Mouse (Mus musculus) kidney, postnatal 0 days (tissue): ENCODE results near the gene Osbpl3. TPM values are rescaled to one million over a fixed set of nuclear protein-coding genes. Genes with fewer than 3 reads are reported as not detected.

Experiments used
- ATAC-seq: fragments of 200-750 bp; cut with Nextera tagmentation; replicated peaks from 2 replicates; pipeline ENCODE4 v1.8.0; 2017; ENCODE audit warnings: low read depth, moderate number of reproducible peaks, moderate TSS enrichment, moderate library complexity; ENCODE audit not compliant: low FRiP score
- DNase-seq: peaks from one replicate; pipeline ENCODE4 v3.0.0-alpha.2; 2016; ENCODE audit warnings: low spot score
- H3K27ac ChIP-seq: fragments of 300-500 bp; sonication (generic); 2 replicates; pipeline ENCODE4 v1.5.1; 2014; ENCODE audit warnings: mild to moderate bottlenecking
- H3K27me3 ChIP-seq: fragments of 300-500 bp; sonication (generic); 2 replicates; pipeline ENCODE4 v1.6.1; 2014; ENCODE audit warnings: low read length, mixed read lengths; ENCODE audit not compliant: insufficient read depth
- H3K36me3 ChIP-seq: fragments of 300-500 bp; sonication (generic); 2 replicates; pipeline ENCODE4 v1.6.1; 2014; ENCODE audit warnings: low read length, mixed read lengths; ENCODE audit not compliant: insufficient read depth
- H3K4me1 ChIP-seq: fragments of 300-500 bp; sonication (generic); replicated peaks from 2 replicates; pipeline ENCODE4 v1.6.1; 2014; ENCODE audit warnings: antibody characterized with exemption, low read length, mixed read lengths; ENCODE audit not compliant: insufficient read depth
- H3K4me2 ChIP-seq: fragments of 300-500 bp; sonication (generic); 2 replicates; pipeline ENCODE4 v1.6.1; 2014; ENCODE audit warnings: mild to moderate bottlenecking, low read length, moderate library complexity, mixed read lengths
- H3K4me3 ChIP-seq: fragments of 300-500 bp; sonication (generic); replicated peaks from 2 replicates; pipeline ENCODE4 v1.5.1; 2014; ENCODE audit warnings: low read depth, low read length
- H3K9ac ChIP-seq: fragments of 300-500 bp; sonication (generic); 2 replicates; pipeline ENCODE4 v1.6.1; 2014; ENCODE audit warnings: low read depth, low read length
- H3K9me3 ChIP-seq: fragments of 300-500 bp; sonication (generic); replicated peaks from 2 replicates; pipeline ENCODE4 v1.6.1; 2016; ENCODE audit warnings: low read length, inconsistent platforms, mixed read lengths
- CTCF ChIP-seq: IDR thresholded peaks from 2 replicates; pipeline ENCODE4 v1.5.1; 2016; ENCODE audit warnings: antibody characterized with exemption, low read depth, mild to moderate bottlenecking, moderate library complexity
- WGBS: fragments of 180-500 bp; shearing (Covaris S2); extraction: QIAGEN DNeasy Blood & Tissue Kit; methylation state at CpG from one replicate; pipeline ENCODE4 v1.1.7; 2014; 5-methylcytosine and 5-hydroxymethylcytosine counted together
- polyA plus RNA-seq: library from polyadenylated mRNA; unstranded; fragments of >200 nt; fragmentation: Nextera tagmentation; extraction: Ambion mirVana; gene quantifications from 2 replicates; pipeline ENCODE4 v1.2.1, GENCODE M21; 2015

The Osbpl3 gene
- polyA plus RNA-seq, 1 experiment from 2014 or later, result 17.4 TPM

GRCm38 (mm10) chr6:50457551-50458348, 1.7 kb upstream of the Osbpl3 start:
- no peaks in the 10 kb centered on the region for H3K36me3 ChIP-seq
- no peak for TF ChIP-seq CTCF
- H3K4me3 ChIP-seq, result no peak overlapping the region
- H3K27me3 ChIP-seq, result no peaks in the 10 kb centered on the region
- no peak overlapping the region for H3K4me2 ChIP-seq
- WGBS, result 77% methylated on average over 12 of the region's 12 CpGs
- H3K27ac ChIP-seq, result no peak overlapping the region
- DNase-seq (no peak), ATAC-seq (no peak)
- H3K4me1 ChIP-seq, result no peaks in the 10 kb centered on the region; the same call in 1 of the 2 replicates
- no peak overlapping the region for H3K9ac ChIP-seq
- H3K9me3 ChIP-seq, result no peaks in the 10 kb centered on the region

DNA sequence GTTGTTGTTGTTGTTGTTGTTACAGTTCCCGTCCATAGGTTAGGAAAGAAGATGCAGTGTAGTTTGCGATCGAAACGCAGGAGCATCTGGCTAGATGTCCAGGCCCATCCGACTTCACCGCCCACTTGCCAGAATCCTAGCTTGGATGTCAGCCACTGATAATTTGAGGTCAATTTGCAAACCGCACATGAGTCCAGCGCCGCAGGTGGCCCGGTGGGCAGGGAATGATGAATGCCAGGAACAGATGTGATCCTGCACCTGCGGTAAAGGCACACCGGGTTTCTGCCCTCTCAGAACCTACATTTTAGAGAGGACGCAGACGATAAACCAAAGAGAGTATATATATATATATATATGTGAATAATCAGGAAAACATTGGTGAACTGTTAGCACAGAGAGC, 705 bp upstream of the Osbpl3 start:
- H3K27me3 ChIP-seq, result no peaks in the 10 kb centered on the region
- H3K4me3 ChIP-seq, result no peak overlapping the region
- ATAC-seq (no peak), DNase-seq (no peak)
- H3K36me3 ChIP-seq, result no peaks in the 10 kb centered on the region
- H3K27ac ChIP-seq, result no peak overlapping the region
- 69% methylated on average over 14 of the region's 14 CpGs for WGBS
- no peak for TF ChIP-seq CTCF
- no peaks in the 10 kb centered on the region; the same call in 1 of the 2 replicates for H3K4me1 ChIP-seq
- no peak overlapping the region for H3K9ac ChIP-seq
- H3K4me2 ChIP-seq, result peak overlapping the region; percentile 74; the same call in 1 of the 2 replicates
- H3K9me3 ChIP-seq, result no peaks in the 10 kb centered on the region

DNA sequence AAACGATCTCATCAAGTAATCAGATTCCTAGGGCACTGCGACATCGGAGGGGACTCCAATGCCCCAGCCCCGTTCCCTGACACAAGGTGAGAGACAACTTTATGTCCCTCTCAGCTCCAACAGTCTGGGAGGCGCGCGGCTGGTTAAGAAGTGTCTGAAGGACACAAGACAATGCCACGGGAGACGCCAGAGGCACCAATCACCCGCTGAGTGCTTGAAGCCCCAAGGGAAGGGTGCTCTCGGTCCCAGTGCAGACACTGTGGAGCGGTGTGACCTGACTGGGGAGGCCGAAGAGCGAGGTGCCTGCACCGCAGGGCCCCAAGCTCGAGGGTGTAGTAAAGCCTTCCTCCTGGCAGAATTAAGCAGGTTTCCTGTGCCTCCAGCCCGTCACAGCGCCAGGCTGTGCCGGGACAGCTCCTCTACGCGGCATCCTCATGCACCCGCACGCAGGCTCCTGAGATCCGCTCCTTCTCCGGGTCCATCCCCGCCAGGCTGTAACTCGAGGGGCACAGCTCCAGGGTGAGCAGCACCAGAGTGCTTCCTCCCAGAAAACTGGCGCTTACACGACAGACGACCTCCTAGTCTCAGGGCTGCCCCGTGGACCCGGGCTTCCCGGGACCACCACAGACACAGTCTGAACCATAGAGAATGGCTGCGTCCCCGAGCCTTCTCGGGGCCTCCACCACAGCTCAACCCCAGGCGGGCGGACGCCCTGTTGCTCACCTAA, 736 bp downstream of the Osbpl3 start:
- ATAC-seq (peak; percentile 25), DNase-seq (peak; percentile 57)
- peak overlapping the region; percentile 71 for H3K9ac ChIP-seq
- H3K4me1 ChIP-seq, result no peaks in the 10 kb centered on the region; the same call in 1 of the 2 replicates
- H3K4me2 ChIP-seq, result peak overlapping the region; percentile 74
- no peak for TF ChIP-seq CTCF
- no peaks in the 10 kb centered on the region for H3K9me3 ChIP-seq
- WGBS, result under 1% methylated on average over 39 of the region's 39 CpGs
- no peaks in the 10 kb centered on the region for H3K36me3 ChIP-seq
- peak overlapping the region; percentile 75 for H3K27ac ChIP-seq
- H3K4me3 ChIP-seq, result peak overlapping the region; percentile 60
- no peaks in the 10 kb centered on the region for H3K27me3 ChIP-seq

DNA sequence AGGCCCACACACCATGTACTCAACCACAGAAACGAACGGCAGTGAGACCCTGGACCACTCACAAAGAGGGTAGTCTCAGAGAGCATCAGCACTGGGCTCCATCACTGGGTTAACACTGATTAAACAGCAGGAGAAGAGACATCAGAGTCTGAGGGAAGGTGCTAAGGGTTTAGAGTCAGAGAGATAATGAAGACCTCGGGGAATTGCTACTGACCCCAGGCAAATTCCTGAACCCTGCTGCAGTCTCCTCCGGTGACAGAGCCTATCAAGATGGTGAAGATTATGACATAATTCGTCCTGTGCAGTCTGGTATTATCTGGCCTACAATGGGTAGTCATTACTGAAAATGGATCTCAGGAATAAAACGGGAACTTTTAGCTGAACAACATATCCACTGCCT, 2.4 kb downstream of the Osbpl3 start:
- DNase-seq (no peak), ATAC-seq (no peak)
- no peaks in the 10 kb centered on the region for H3K27me3 ChIP-seq
- H3K4me2 ChIP-seq, result no peak overlapping the region
- no peaks in the 10 kb centered on the region for H3K36me3 ChIP-seq
- 68% methylated on average over 6 of the region's 6 CpGs for WGBS
- H3K4me3 ChIP-seq, result no peak overlapping the region
- no peak overlapping the region for H3K9ac ChIP-seq
- no peaks in the 10 kb centered on the region; the same call in 1 of the 2 replicates for H3K4me1 ChIP-seq
- H3K27ac ChIP-seq, result no peak overlapping the region
- TF ChIP-seq CTCF, result no peak
- no peaks in the 10 kb centered on the region for H3K9me3 ChIP-seq

- Histone ChIP-seq H3K9me3 (no peaks in the 10 kb centered on the region), H3K4me2 (no peak overlapping the region), H3K36me3 (no peaks in the 10 kb centered on the region), H3K4me1 (no peaks in the 10 kb centered on the region; the same call in 1 of the 2 replicates), H3K9ac (0 out of 2 replicates have a peak overlapping the region, but pooled peaks have one; percentile 8), H3K4me3 (no peak overlapping the region), H3K27ac (no peak overlapping the region), H3K27me3 (no peaks in the 10 kb centered on the region)
- no peak for DNase-seq
- 74% methylated on average over 10 of the region's 10 CpGs for whole genome bisulfite sequencing
- no peak for TF ChIP-seq CTCF
- no peak for ATAC-seq
These were observed 3.8 kb downstream of the Osbpl3 start for GRCm38 (mm10) chr6:50452220-50452619.

DNA sequence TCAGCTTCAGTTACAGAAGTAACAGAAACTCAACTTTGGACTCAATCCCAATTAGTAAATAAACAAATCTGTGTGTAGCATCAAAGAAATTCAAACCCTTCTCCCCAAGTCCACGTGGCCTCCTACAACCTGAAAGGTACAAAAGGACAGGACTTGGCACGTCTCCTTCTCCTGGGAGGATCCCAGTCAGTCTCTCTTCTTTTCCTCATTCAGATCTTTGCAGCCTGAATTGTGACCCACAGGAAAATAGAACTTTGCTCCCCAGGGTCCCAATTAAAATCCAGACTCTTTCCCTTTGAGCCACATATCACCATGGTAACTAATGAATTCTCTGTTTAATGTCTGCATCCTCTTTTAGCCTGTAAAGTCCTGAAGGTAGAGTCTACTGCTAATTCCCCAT, 10.4 kb downstream of the Osbpl3 start:
- WGBS, result 40% methylated on average over 2 of the region's 2 CpGs
- no peak overlapping the region for H3K4me2 ChIP-seq
- no peak overlapping the region for H3K4me3 ChIP-seq
- no peaks in the 10 kb centered on the region for H3K9me3 ChIP-seq
- H3K27me3 ChIP-seq, result no peaks in the 10 kb centered on the region
- no peak for TF ChIP-seq CTCF
- H3K4me1 ChIP-seq, result no peaks in the 10 kb centered on the region
- no peak for ATAC-seq
- no peak overlapping the region for H3K9ac ChIP-seq
- DNase-seq, result no peak
- no peak overlapping the region for H3K27ac ChIP-seq
- no peaks in the 10 kb centered on the region for H3K36me3 ChIP-seq
